Mouse (Mus musculus): ENCODE data around the gene Dynlt1b.
"Not testable (repeated sequence)": the region's sequence is repeated elsewhere in the genome, so short reads cannot be mapped to it uniquely, and the experiment has no call there.

Gene Dynlt1b

GRCm38 (mm10) chr17:6467638-6468461, 37.9 kb downstream of the Dynlt1b start:
- peak in 1 of 2 experiments; percentile 29 for DNase-seq

- DNase-seq: peak; percentile 23 to 43
These were observed 40.1 kb downstream of the Dynlt1b start for GRCm38 (mm10) chr17:6470031-6470430.

- DNase-seq: not testable (repeated sequence)
These were observed 40.8 kb downstream of the Dynlt1b start for GRCm38 (mm10) chr17:6470671-6471070.

GRCm38 (mm10) chr17:6475270-6475669, 45.4 kb downstream of the Dynlt1b start:
- DNase-seq: peak in 1 of 2 experiments; percentile 1

- not testable (repeated sequence) for DNase-seq
These were observed 46.0 kb downstream of the Dynlt1b start for GRCm38 (mm10) chr17:6475913-6476312.

GRCm38 (mm10) chr17:6476495-6476947, 46.6 kb downstream of the Dynlt1b start:
- DNase-seq: peak; percentile 16 to 20

- DNase-seq: peak; percentile 8 to 18
These were observed 47.1 kb downstream of the Dynlt1b start for GRCm38 (mm10) chr17:6477026-6477425.

GRCm38 (mm10) chr17:6480855-6481589, 51.1 kb downstream of the Dynlt1b start:
- DNase-seq: peak; percentile 26 to 29

- DNase-seq: not testable (repeated sequence)
These were observed 51.7 kb downstream of the Dynlt1b start for GRCm38 (mm10) chr17:6481590-6481963.

- DNase-seq: not testable (repeated sequence)
These were observed 52.3 kb downstream of the Dynlt1b start for GRCm38 (mm10) chr17:6482248-6482647.

Data from cerebellum, postnatal 14 days (tissue).